ENCODE assay signal across 7 mouse cellular contexts in genomic region chr17:35166352-35167035, GRCm38 (mm10). TPM values are rescaled to one million over a fixed set of nuclear protein-coding genes. Genes with fewer than 3 reads are reported as not detected.
A peak's percentile ranks its signal among the peaks of the same experiment; 100 is the strongest.
DNase-seq lines count a peak whose midpoint lies in the region; ATAC-seq and TF ChIP-seq lines count a peak whose summit lies in the region.

No protein-coding gene starts in this region.

- peaks cover 33% of the 10 kb centered on the region for H3K4me1 ChIP-seq in embryonic facial prominence, embryonic 10.5 days
- H3K4me1 ChIP-seq in hindbrain, embryonic 11.5 days (replicated peaks; ENCODE audit: control insufficient read depth, insufficient read depth, low read length): peaks cover 5% of the 10 kb centered on the region; the same call in 1 of the 2 replicates
- peaks cover 11% of the 10 kb centered on the region; the same call in 1 of the 2 replicates for H3K4me1 ChIP-seq in spleen, adult 2 months (ENCODE audit: control insufficient read depth, insufficient read depth, insufficient read length)

- no peak for TF ChIP-seq CTCF in Patski (IDR thresholded peaks at IDR 0.05)
- peak; percentile 44; the same call in 1 of the 2 replicates for TF ChIP-seq CTCF in spleen, adult 2 months (IDR thresholded peaks at IDR 0.05; ENCODE audit: extremely low read depth, insufficient read depth, insufficient read length, insufficient replicate concordance)

- peaks cover 15% of the 10 kb centered on the region for H3K36me3 ChIP-seq in embryonic facial prominence, embryonic 10.5 days (replicated peaks)
- H3K36me3 ChIP-seq in hindbrain, embryonic 11.5 days (ENCODE audit: control insufficient read depth, insufficient read depth, low read length): peaks cover 3% of the 10 kb centered on the region; the same call in 1 of the 2 replicates
- peaks cover 5% of the 10 kb centered on the region for H3K36me3 ChIP-seq in spleen, adult 2 months (ENCODE audit: control insufficient read depth, insufficient read depth, low read length)

- H3K9me3 ChIP-seq in embryonic facial prominence, embryonic 10.5 days: no peaks in the 10 kb centered on the region
- H3K9me3 ChIP-seq in hindbrain, embryonic 11.5 days (ENCODE audit: control insufficient read depth, low read length): no peaks in the 10 kb centered on the region

- H3K27ac ChIP-seq in embryonic facial prominence, embryonic 10.5 days (replicated peaks): peak overlapping the region; percentile 99
- H3K27ac ChIP-seq in hindbrain, embryonic 11.5 days (ENCODE audit: low read depth, low read length): peak overlapping the region; percentile 91; the same call in 1 of the 2 replicates
- no peak overlapping the region for H3K27ac ChIP-seq in spleen, adult 2 months (ENCODE audit: insufficient read depth, low read length)

- 74% methylated on average over 8 of the region's 8 CpGs for WGBS in embryonic facial prominence, embryonic 10.5 days
- 78% methylated on average over 8 of the region's 8 CpGs for WGBS in hindbrain, embryonic 11.5 days
- WGBS in spleen, adult 2 months: 72% methylated on average over 8 of the region's 8 CpGs

- ATAC-seq in Patski: no peak
- no peak for ATAC-seq in hindbrain, embryonic 11.5 days (ENCODE audit: low FRiP score)

- H3K4me2 ChIP-seq in hindbrain, embryonic 11.5 days (replicated peaks; ENCODE audit: low read depth, low read length): peak overlapping the region; percentile 67

- peak overlapping the region; percentile 99 for H3K4me3 ChIP-seq in embryonic facial prominence, embryonic 10.5 days
- no peak overlapping the region for H3K4me3 ChIP-seq in hindbrain, embryonic 11.5 days (ENCODE audit: low read depth, low read length)
- no peak overlapping the region for H3K4me3 ChIP-seq in spleen, adult 2 months (ENCODE audit: extremely low read depth, insufficient read depth, insufficient read length)

- peak overlapping the region; percentile 64; the same call in 1 of the 2 replicates for H3K9ac ChIP-seq in hindbrain, embryonic 11.5 days (ENCODE audit: low read depth, low read length)

- DNase-seq in CD8-positive naive resting alpha-beta T cell, adult 2 months (ENCODE audit: low read depth in 2 of 2, low spot score in 2 of 2): peak; percentile 65 to 81
- peak; percentile 38 for DNase-seq in Patski (ENCODE audit: low read depth, low spot score)
- DNase-seq in embryonic facial prominence, embryonic 10.5 days (ENCODE audit: low spot score): peak; percentile 54
- peak; percentile 70 for DNase-seq in hindbrain, embryonic 11.5 days (ENCODE audit: low spot score)
- DNase-seq in layer of hippocampus, postnatal 14 days (ENCODE audit: low spot score in 2 of 2): peak; percentile 36 to 75
- peak; percentile 94 for DNase-seq in lung, postnatal 36 days
- DNase-seq in spleen, adult 2 months (ENCODE audit: low read depth in 1 of 2, low spot score in 2 of 2): peak; percentile 74 to 79

- CTCF ChIA-PET in Patski (lab: Charles Lee): interaction anchor here (0.8 to 12.3 kb wide), 8 partner anchors 11 to 91 kb away, joined by 3 to 239 read pairs (median 5); partner anchors contain the start of genes Atp6v1g2, Ddx39b, Ltb and Nfkbil1

- POLR2A ChIA-PET in Patski (lab: Charles Lee): interaction anchor here (2.2 kb wide), 1 partner anchor 67 kb away, joined by 5 read pairs; the partner anchor contains the start of gene Atp6v1g2

- H3K27me3 ChIP-seq in Patski: no peaks in the 10 kb centered on the region
- no peaks in the 10 kb centered on the region for H3K27me3 ChIP-seq in embryonic facial prominence, embryonic 10.5 days (replicated peaks; ENCODE audit: low read depth, poor library complexity, severe bottlenecking)
- H3K27me3 ChIP-seq in hindbrain, embryonic 11.5 days (ENCODE audit: control insufficient read depth, insufficient read depth, low read length): no peaks in the 10 kb centered on the region
- no peaks in the 10 kb centered on the region for H3K27me3 ChIP-seq in spleen, adult 2 months (ENCODE audit: control insufficient read depth, insufficient read depth, low read length)

- TF ChIP-seq POLR2A in spleen, adult 2 months (IDR thresholded peaks at IDR 0.05; ENCODE audit: low read depth, low read length): no peak

- in situ Hi-C loops in Patski (cut with MboI; ENCODE audit: low pct_unique_long_range_greater_than_20kb): loop anchor here (5.0 kb wide), 1 partner anchor 66 kb away; the partner anchor contains the start of gene Atp6v1g2

RNA-seq across cellular contexts. Expression of gene Prrc2a, which starts 1.8 kb away (rescaled TPM):
- polyA plus RNA-seq in Patski (2021): 300 TPM
- polyA plus RNA-seq in embryonic facial prominence, embryonic 10.5 days (2016; fragmentation: Nextera tagmentation; extraction: Ambion mirVana): 203 and 205 TPM in 2 replicates
- polyA plus RNA-seq in hindbrain, embryonic 11.5 days (2014; fragmentation: Nextera tagmentation; extraction: Ambion mirVana): 167 and 205 TPM in 2 replicates
- total RNA-seq in layer of hippocampus, postnatal 14 days (2021): 100 to 1,000 TPM; 305 to 314 TPM
- polyA plus RNA-seq in spleen, adult 2 months (2012; rRNA removed): 362 and 462 TPM in 2 replicates

RNA-seq across cellular contexts. Expression of gene Aif1, which starts 9.4 kb away (rescaled TPM):
- 0.14 TPM for polyA plus RNA-seq in Patski (2021)
- 2.9 and 3.9 TPM in 2 replicates for polyA plus RNA-seq in embryonic facial prominence, embryonic 10.5 days (2016; fragmentation: Nextera tagmentation; extraction: Ambion mirVana)
- 6.1 and 8.4 TPM in 2 replicates for polyA plus RNA-seq in hindbrain, embryonic 11.5 days (2014; fragmentation: Nextera tagmentation; extraction: Ambion mirVana)
- 10 to 100 TPM in 1 of 2 experiments, 1 to 10 TPM in 1; 9.9 to 10.4 TPM for total RNA-seq in layer of hippocampus, postnatal 14 days (2021)
- polyA plus RNA-seq in spleen, adult 2 months (2012; rRNA removed): 8.3 and 10.2 TPM in 2 replicates

RNA-seq across cellular contexts. Expression of gene Lst1, which starts 21.7 kb away (rescaled TPM):
- not detected for polyA plus RNA-seq in Patski (2021)
- 2.6 and 6.9 TPM in 2 replicates for polyA plus RNA-seq in embryonic facial prominence, embryonic 10.5 days (2016; fragmentation: Nextera tagmentation; extraction: Ambion mirVana)
- polyA plus RNA-seq in hindbrain, embryonic 11.5 days (2014; fragmentation: Nextera tagmentation; extraction: Ambion mirVana): 5.6 and 9.8 TPM in 2 replicates
- total RNA-seq in layer of hippocampus, postnatal 14 days (2021): 10 to 100 TPM in 1 of 2 experiments, 1 to 10 TPM in 1; 8.2 to 12.1 TPM
- polyA plus RNA-seq in spleen, adult 2 months (2012; rRNA removed): 109 and 112 TPM in 2 replicates

RNA-seq across cellular contexts. Expression of gene Ltb, which starts 27.7 kb away (rescaled TPM):
- polyA plus RNA-seq in Patski (2021): not detected
- 0.16 and 0.34 TPM in 2 replicates for polyA plus RNA-seq in embryonic facial prominence, embryonic 10.5 days (2016; fragmentation: Nextera tagmentation; extraction: Ambion mirVana)
- 0.22 and 0.32 TPM in 2 replicates for polyA plus RNA-seq in hindbrain, embryonic 11.5 days (2014; fragmentation: Nextera tagmentation; extraction: Ambion mirVana)
- 1 to 10 TPM in 1 of 2 experiments, under 1 TPM in 1; 0.55 to 1.0 TPM for total RNA-seq in layer of hippocampus, postnatal 14 days (2021)
- polyA plus RNA-seq in spleen, adult 2 months (2012; rRNA removed): 531 and 756 TPM in 2 replicates

RNA-seq across cellular contexts. Expression of gene Bag6, which starts 31.5 kb away (rescaled TPM):
- 283 TPM for polyA plus RNA-seq in Patski (2021)
- polyA plus RNA-seq in embryonic facial prominence, embryonic 10.5 days (2016; fragmentation: Nextera tagmentation; extraction: Ambion mirVana): 73.8 and 77.8 TPM in 2 replicates
- polyA plus RNA-seq in hindbrain, embryonic 11.5 days (2014; fragmentation: Nextera tagmentation; extraction: Ambion mirVana): 105 and 117 TPM in 2 replicates
- 100 to 1,000 TPM; 289 TPM for total RNA-seq in layer of hippocampus, postnatal 14 days (2021)
- polyA plus RNA-seq in spleen, adult 2 months (2012; rRNA removed): 166 and 202 TPM in 2 replicates

Comparison
In these comparisons a context has a peak if more than half of its experiments do, and no peak if none do; other contexts are left out.
1. DNase-seq: peak in every context shown above with its lines; median percentile 94 in lung, postnatal 36 days; 76 in spleen, adult 2 months; 73 in CD8-positive naive resting alpha-beta T cell, adult 2 months; 70 in hindbrain, embryonic 11.5 days; 56 in layer of hippocampus, postnatal 14 days; 54 in embryonic facial prominence, embryonic 10.5 days; 38 in Patski.
2. RNA of gene Lst1, which starts 21.7 kb away (polyA plus RNA-seq): 109 to 112 TPM in spleen, adult 2 months; 5.6 to 9.8 TPM in hindbrain, embryonic 11.5 days, 2.6 to 6.9 TPM in embryonic facial prominence, embryonic 10.5 days and not detected in Patski (single experiment); every median in the first group is over 10 times any median in the second.